10 mouse cellular contexts compared by ENCODE assay signal in the genomic region with DNA sequence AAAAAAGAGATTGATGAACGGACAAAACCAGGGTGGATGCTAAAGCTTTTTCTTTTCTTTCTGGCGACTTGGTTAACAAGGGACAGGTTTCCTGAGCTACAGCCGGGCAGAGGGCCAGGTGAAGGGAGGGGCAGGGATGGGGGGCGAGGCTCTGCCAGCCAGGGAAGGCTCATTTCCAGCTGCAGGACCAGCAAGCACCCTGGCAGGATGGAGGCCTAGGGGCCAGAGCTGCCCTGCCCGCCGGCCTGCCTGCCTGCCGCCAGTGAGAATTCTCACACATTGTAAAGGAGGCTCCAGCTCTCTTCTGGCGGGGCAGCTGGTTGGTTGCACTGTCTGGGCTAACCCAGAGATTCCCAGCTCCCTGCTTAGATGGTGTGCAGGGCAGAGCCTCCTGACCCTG. TPM values are rescaled to one million over a fixed set of nuclear protein-coding genes. Genes with fewer than 3 reads are reported as not detected.
A peak's percentile ranks its signal among the peaks of the same experiment; 100 is the strongest.
DNase-seq lines count a peak whose midpoint lies in the region; ATAC-seq and TF ChIP-seq lines count a peak whose summit lies in the region.
"Had no signal": no experiment of that assay in that cellular context is flagged by ENCODE, and none has a peak within 500 bp of the region (broad histone marks: within the 10 kb centered on the region; RNA-seq: fewer than 3 reads in every experiment).

No protein-coding gene starts in this region.

- no peak overlapping the region for H3K4me2 ChIP-seq in heart, embryonic 12.5 days
- H3K4me2 ChIP-seq in midbrain, postnatal 0 days (ENCODE audit: low read depth, low read length, poor library complexity, severe bottlenecking), result no peak overlapping the region
- no peak overlapping the region for H3K4me2 ChIP-seq in midbrain, embryonic 13.5 days (replicated peaks)
- no peak overlapping the region for H3K4me2 ChIP-seq in hindbrain, embryonic 16.5 days (ENCODE audit: low read length)
- H3K4me2 ChIP-seq in stomach, postnatal 0 days (replicated peaks; ENCODE audit: low read depth), result no peak overlapping the region
- H3K4me2 ChIP-seq: liver, embryonic 13.5 days had no signal

- no peak overlapping the region for H3K4me3 ChIP-seq in heart, embryonic 12.5 days
- no peak overlapping the region for H3K4me3 ChIP-seq in midbrain, postnatal 0 days (ENCODE audit: low read depth, low read length)
- H3K4me3 ChIP-seq in midbrain, embryonic 13.5 days (replicated peaks), result no peak overlapping the region
- H3K4me3 ChIP-seq in hindbrain, embryonic 16.5 days (ENCODE audit: low read length), result no peak overlapping the region
- no peak overlapping the region for H3K4me3 ChIP-seq in stomach, postnatal 0 days (ENCODE audit: low read depth, low read length)
- H3K4me3 ChIP-seq: liver, embryonic 13.5 days had no signal

- peaks cover 54% of the 10 kb centered on the region for H3K4me1 ChIP-seq in heart, embryonic 12.5 days (replicated peaks)
- H3K4me1 ChIP-seq in midbrain, postnatal 0 days (ENCODE audit: insufficient read depth, low read length), result peaks cover 5% of the 10 kb centered on the region; the same call in 1 of the 2 replicates
- peaks cover 31% of the 10 kb centered on the region for H3K4me1 ChIP-seq in midbrain, embryonic 13.5 days (replicated peaks)
- peaks cover 7% of the 10 kb centered on the region; the same call in 1 of the 2 replicates for H3K4me1 ChIP-seq in hindbrain, embryonic 16.5 days (ENCODE audit: control insufficient read depth, insufficient read depth, low read depth, low read length)
- peaks cover 2% of the 10 kb centered on the region; the same call in 1 of the 2 replicates for H3K4me1 ChIP-seq in stomach, postnatal 0 days (replicated peaks; ENCODE audit: control insufficient read depth, insufficient read depth)

- H3K27ac ChIP-seq in heart, embryonic 12.5 days (ENCODE audit: poor library complexity, severe bottlenecking), result peak overlapping the region; percentile 15; the same call in 1 of the 2 replicates
- H3K27ac ChIP-seq in midbrain, postnatal 0 days (ENCODE audit: low read depth, low read length), result no peak overlapping the region
- no peak overlapping the region for H3K27ac ChIP-seq in midbrain, embryonic 13.5 days
- H3K27ac ChIP-seq in hindbrain, embryonic 16.5 days (ENCODE audit: low read depth, low read length), result no peak overlapping the region
- no peak overlapping the region for H3K27ac ChIP-seq in stomach, postnatal 0 days (replicated peaks)
- H3K27ac ChIP-seq: liver, embryonic 13.5 days had no signal

- no peak for TF ChIP-seq EP300 in stomach, postnatal 0 days (optimal IDR thresholded peaks at IDR 0.05)

- WGBS in heart, embryonic 12.5 days, result 31% methylated on average over 8 of the region's 8 CpGs
- WGBS in midbrain, postnatal 0 days, result 41% methylated on average over 8 of the region's 8 CpGs
- 51% methylated on average over 8 of the region's 8 CpGs for WGBS in midbrain, embryonic 13.5 days
- WGBS in hindbrain, embryonic 16.5 days, result 40% methylated on average over 8 of the region's 8 CpGs
- 21% methylated on average over 7 of the region's 8 CpGs for WGBS in stomach, postnatal 0 days

- 0 out of 2 replicates have a peak overlapping the region, but pooled peaks have one; percentile 5 for H3K9ac ChIP-seq in heart, embryonic 12.5 days
- no peak overlapping the region for H3K9ac ChIP-seq in midbrain, postnatal 0 days (replicated peaks; ENCODE audit: low read length, poor library complexity, severe bottlenecking)
- no peak overlapping the region for H3K9ac ChIP-seq in midbrain, embryonic 13.5 days (replicated peaks)
- H3K9ac ChIP-seq in hindbrain, embryonic 16.5 days (ENCODE audit: low read depth, low read length), result no peak overlapping the region
- no peak overlapping the region; the same call in 1 of the 2 replicates for H3K9ac ChIP-seq in stomach, postnatal 0 days (ENCODE audit: low read length)
- H3K9ac ChIP-seq: liver, embryonic 13.5 days had no signal

- no peak for DNase-seq in heart, adult 18-20 months
- peak; percentile 58 for DNase-seq in midbrain, postnatal 0 days (ENCODE audit: low spot score)
- DNase-seq in stomach, postnatal 0 days (ENCODE audit: low spot score), result peak; percentile 73
- DNase-seq in layer of hippocampus, adult 11-12 months (ENCODE audit: low spot score), result no peak
- DNase-seq in left cerebral cortex, adult 11 months (ENCODE audit: low spot score), result no peak
- DNase-seq: liver, embryonic 13.5 days had no signal

- H3K36me3 ChIP-seq in heart, embryonic 12.5 days, result no peaks in the 10 kb centered on the region
- H3K36me3 ChIP-seq in midbrain, postnatal 0 days (ENCODE audit: insufficient read depth, low read length), result no peaks in the 10 kb centered on the region
- no peaks in the 10 kb centered on the region for H3K36me3 ChIP-seq in midbrain, embryonic 13.5 days
- H3K36me3 ChIP-seq in hindbrain, embryonic 16.5 days (ENCODE audit: control insufficient read depth, insufficient read depth, low read length), result no peaks in the 10 kb centered on the region
- H3K36me3 ChIP-seq in stomach, postnatal 0 days (ENCODE audit: control insufficient read depth, insufficient read depth, low read length), result no peaks in the 10 kb centered on the region
- H3K36me3 ChIP-seq: G1E; liver, embryonic 13.5 days had no signal

- ATAC-seq in heart, embryonic 12.5 days (ENCODE audit: insufficient number of reproducible peaks, low FRiP score), result no peak
- ATAC-seq in midbrain, postnatal 0 days (ENCODE audit: low FRiP score), result no peak
- ATAC-seq in midbrain, embryonic 13.5 days, result no peak
- ATAC-seq in hindbrain, embryonic 16.5 days, result 0 out of 2 replicates have a peak, but pooled peaks have one; percentile 37
- ATAC-seq in stomach, postnatal 0 days (ENCODE audit: low FRiP score, low TSS enrichment), result no peak

- TF ChIP-seq CTCF in midbrain, postnatal 0 days (IDR thresholded peaks at IDR 0.05), result no peak
- TF ChIP-seq CTCF in stomach, postnatal 0 days (IDR thresholded peaks at IDR 0.05; ENCODE audit: low read depth), result no peak

- 0 out of 2 replicates have a peak, but pooled peaks cover 5% of the 10 kb centered on the region for H3K27me3 ChIP-seq in heart, embryonic 12.5 days (replicated peaks)
- no peaks in the 10 kb centered on the region for H3K27me3 ChIP-seq in midbrain, postnatal 0 days (ENCODE audit: insufficient read depth, low read length)
- peaks cover 31% of the 10 kb centered on the region for H3K27me3 ChIP-seq in midbrain, embryonic 13.5 days
- no peaks in the 10 kb centered on the region; the same call in 1 of the 2 replicates for H3K27me3 ChIP-seq in hindbrain, embryonic 16.5 days (replicated peaks; ENCODE audit: control insufficient read depth, insufficient read depth, low read length)
- H3K27me3 ChIP-seq in stomach, postnatal 0 days (ENCODE audit: control insufficient read depth, insufficient read depth, low read length), result no peaks in the 10 kb centered on the region

- no peaks in the 10 kb centered on the region for H3K9me3 ChIP-seq in heart, embryonic 12.5 days (replicated peaks)
- H3K9me3 ChIP-seq in midbrain, postnatal 0 days (ENCODE audit: low read length), result no peaks in the 10 kb centered on the region
- no peaks in the 10 kb centered on the region for H3K9me3 ChIP-seq in midbrain, embryonic 13.5 days
- H3K9me3 ChIP-seq in hindbrain, embryonic 16.5 days (ENCODE audit: control insufficient read depth, low read length), result no peaks in the 10 kb centered on the region
- H3K9me3 ChIP-seq in stomach, postnatal 0 days (ENCODE audit: control insufficient read depth, low read length), result no peaks in the 10 kb centered on the region
- H3K9me3 ChIP-seq: G1E; liver, embryonic 13.5 days had no signal

RNA-seq across cellular contexts. Expression of a gene that starts 24.1 kb away (rescaled TPM):
- polyA plus RNA-seq in heart, embryonic 12.5 days (2016; fragmentation: Nextera tagmentation; extraction: Ambion mirVana), result 18.8 and 21.4 TPM in 2 replicates
- 1 to 10 TPM; 1.2 to 2.1 TPM for total RNA-seq in heart, adult 18-20 months (2021)
- 0.28 and 0.71 TPM in 2 replicates for total RNA-seq in midbrain, postnatal 0 days (2014; rRNA removed)
- 3.8 and 5.1 TPM in 2 replicates for polyA plus RNA-seq in midbrain, postnatal 0 days (2015; fragmentation: Nextera tagmentation; extraction: Ambion mirVana)
- 5.4 and 5.8 TPM in 2 replicates for polyA plus RNA-seq in midbrain, embryonic 13.5 days (2015; fragmentation: Nextera tagmentation; extraction: Ambion mirVana)
- 4.5 and 8.4 TPM in 2 replicates for polyA plus RNA-seq in hindbrain, embryonic 16.5 days (2015; fragmentation: Nextera tagmentation; extraction: Ambion mirVana)
- polyA plus RNA-seq in stomach, postnatal 0 days (2015; fragmentation: Nextera tagmentation; extraction: Ambion mirVana), result 6.9 and 8.3 TPM in 2 replicates
- total RNA-seq: G1E had no signal
- polyA plus RNA-seq: G1E had no signal

Comparison
In these comparisons a context has a peak if more than half of its experiments do, and no peak if none do; other contexts are left out.
1. DNase-seq: peak in midbrain, postnatal 0 days (single experiment) and stomach, postnatal 0 days (single experiment); none in heart, adult 18-20 months (0 of 2), layer of hippocampus, adult 11-12 months (single experiment) and left cerebral cortex, adult 11 months (single experiment).